Mouse (Mus musculus) heart, adult 9 months (tissue): Measurements from ENCODE around the gene Greb1.

Experiments used
- DNase-seq, 2 experiments: peaks; one replicate each; pipeline ENCODE4 v3.0.0; 2022; ENCODE audit warnings: low spot score in 2 of 2

Greb1 gene

GRCm38 (mm10) chr12:16763649-16764422 lies 36.9 kb downstream of the Greb1 start:
- DNase-seq: no peak

GRCm38 (mm10) chr12:16761461-16761860 lies 39.2 kb downstream of the Greb1 start:
- no peak for DNase-seq

- peak in 1 of 2 experiments; percentile 9 for DNase-seq
These were observed 40.4 kb downstream of the Greb1 start for GRCm38 (mm10) chr12:16760246-16760645.

- DNase-seq: no peak
These were observed 46.4 kb downstream of the Greb1 start for GRCm38 (mm10) chr12:16754311-16754710.

- no peak for DNase-seq
These were observed 47.1 kb downstream of the Greb1 start for GRCm38 (mm10) chr12:16753555-16753954.

- no peak for DNase-seq
These were observed 47.6 kb downstream of the Greb1 start for GRCm38 (mm10) chr12:16753110-16753509.

- DNase-seq: no peak
These were observed 48.3 kb downstream of the Greb1 start for GRCm38 (mm10) chr12:16752236-16752840.

- DNase-seq: no peak
These were observed 49.1 kb downstream of the Greb1 start for GRCm38 (mm10) chr12:16751609-16752008.

GRCm38 (mm10) chr12:16740059-16740458 lies 60.6 kb downstream of the Greb1 start:
- no peak for DNase-seq

- no peak for DNase-seq
These were observed 63.4 kb downstream of the Greb1 start for GRCm38 (mm10) chr12:16737266-16737665.

- DNase-seq: no peak
These were observed 66.0 kb downstream of the Greb1 start for GRCm38 (mm10) chr12:16734698-16735097.

- no peak for DNase-seq
These were observed 66.7 kb downstream of the Greb1 start for GRCm38 (mm10) chr12:16734009-16734408.

- peak; percentile 8 to 16 for DNase-seq
These were observed 69.5 kb downstream of the Greb1 start for GRCm38 (mm10) chr12:16731121-16731741.

GRCm38 (mm10) chr12:16730196-16730595 lies 70.5 kb downstream of the Greb1 start:
- no peak for DNase-seq

GRCm38 (mm10) chr12:16728221-16728620 lies 72.5 kb downstream of the Greb1 start:
- DNase-seq: no peak

- DNase-seq: no peak
These were observed 74.5 kb downstream of the Greb1 start for GRCm38 (mm10) chr12:16726229-16726628.

GRCm38 (mm10) chr12:16723601-16724000 lies 77.1 kb downstream of the Greb1 start:
- DNase-seq: no peak

- DNase-seq: peak in 1 of 2 experiments; percentile 10
These were observed 81.9 kb downstream of the Greb1 start for GRCm38 (mm10) chr12:16718660-16719315.

- no peak for DNase-seq
These were observed 83.0 kb downstream of the Greb1 start for GRCm38 (mm10) chr12:16717653-16718052.

- no peak for DNase-seq
These were observed 86.1 kb downstream of the Greb1 start for GRCm38 (mm10) chr12:16714616-16715015.

- peak in 1 of 2 experiments; percentile 18 for DNase-seq
These were observed 102.0 kb downstream of the Greb1 start for GRCm38 (mm10) chr12:16698691-16699090.

GRCm38 (mm10) chr12:16696146-16696545 lies 104.5 kb downstream of the Greb1 start:
- no peak for DNase-seq
